Mouse (Mus musculus) heart, embryonic 11.5 days (tissue): Measurements from ENCODE around the gene 4930438A08Rik. TPM values are rescaled to one million over a fixed set of nuclear protein-coding genes. Genes with fewer than 3 reads are reported as not detected.
A peak's percentile ranks its signal among the peaks of the same experiment; 100 is the strongest.
"Not testable (repeated sequence)": the region's sequence is repeated elsewhere in the genome, so short reads cannot be mapped to it uniquely, and the experiment has no call there.

Experiments used
- ATAC-seq: fragments of 200-750 bp; cut with Nextera tagmentation; replicated peaks from 2 replicates; pipeline ENCODE4 v1.8.0; 2017; ENCODE audit warnings: moderate library complexity; ENCODE audit not compliant: insufficient number of reproducible peaks, low FRiP score, low TSS enrichment
- H3K27ac ChIP-seq: fragments of 300-500 bp; sonication (generic); 2 replicates; pipeline ENCODE4 v1.5.1; 2014; ENCODE audit warnings: mild to moderate bottlenecking, low read depth, low read length
- H3K27me3 ChIP-seq: fragments of 300-500 bp; sonication (generic); 2 replicates; pipeline ENCODE4 v1.6.1; 2014; ENCODE audit warnings: mild to moderate bottlenecking, low read length, mixed read lengths; ENCODE audit not compliant: control insufficient read depth, insufficient read depth
- H3K36me3 ChIP-seq: fragments of 300-500 bp; sonication (generic); 2 replicates; pipeline ENCODE4 v1.6.1; 2014; ENCODE audit warnings: mild to moderate bottlenecking, low read length, moderate library complexity, mixed read lengths; ENCODE audit not compliant: control insufficient read depth, insufficient read depth
- H3K4me1 ChIP-seq: fragments of 300-500 bp; sonication (generic); 2 replicates; pipeline ENCODE4 v1.6.1; 2014; ENCODE audit warnings: low read length; ENCODE audit not compliant: control insufficient read depth, insufficient read depth
- H3K4me2 ChIP-seq: fragments of 300-500 bp; sonication (generic); 2 replicates; pipeline ENCODE4 v1.6.1; 2014; ENCODE audit warnings: mild to moderate bottlenecking, moderate library complexity
- H3K4me3 ChIP-seq: fragments of 300-500 bp; sonication (generic); 2 replicates; pipeline ENCODE4 v1.5.1; 2014; ENCODE audit warnings: low read depth, low read length
- H3K9ac ChIP-seq: fragments of 300-500 bp; sonication (generic); 2 replicates; pipeline ENCODE4 v1.6.1; 2014; ENCODE audit warnings: mild to moderate bottlenecking, low read depth, low read length, moderate library complexity
- H3K9me3 ChIP-seq: fragments of 300-500 bp; sonication (generic); replicated peaks from 2 replicates; pipeline ENCODE4 v1.6.1; 2016; ENCODE audit warnings: low read length; ENCODE audit not compliant: control insufficient read depth
- WGBS: fragments of 180-500 bp; shearing (Covaris S2); extraction: QIAGEN DNeasy Blood & Tissue Kit; methylation state at CpG from one replicate; pipeline ENCODE4 v1.1.7; 2014; ENCODE audit not compliant: insufficient replicate concordance; 5-methylcytosine and 5-hydroxymethylcytosine counted together
- polyA plus RNA-seq: library from polyadenylated mRNA; unstranded; fragments of >200 nt; fragmentation: Nextera tagmentation; extraction: Ambion mirVana; gene quantifications from 2 replicates; pipeline ENCODE4 v1.2.1, GENCODE M21; 2014

The 4930438A08Rik gene
- polyA plus RNA-seq, result not detected in 2 replicates

- no peak for ATAC-seq
- H3K27ac ChIP-seq, result no peak within 1 kb of the TSS
- 58% methylated on average over 2 of the region's 2 CpGs for WGBS
Observed at GRCm38 (mm10) chr11:58274572-58274971, at the start of gene 4930438A08Rik. Gene 4930438A08Rik, plus strand, starts transcription at chr11:58274799.

GRCm38 (mm10) chr11:58224872-58225271, 49.7 kb upstream of the 4930438A08Rik start:
- ATAC-seq, H3K27me3 ChIP-seq, H3K4me3 ChIP-seq, H3K36me3 ChIP-seq, H3K9ac ChIP-seq, H3K4me2 ChIP-seq, H3K9me3 ChIP-seq, H3K27ac ChIP-seq: not testable (repeated sequence)
- 65% methylated on average over 2 of the region's 2 CpGs for WGBS
- peaks cover 11% of the 10 kb centered on the region for H3K4me1 ChIP-seq

More at GRCm38 (mm10) chr11:58274572-58274971, at the start of gene 4930438A08Rik:
- Histone ChIP-seq H3K4me2 (no peak within 1 kb of the TSS), H3K36me3 (no peaks in the 10 kb centered on the region), H3K27me3 (no peaks in the 10 kb centered on the region), H3K4me1 (no peaks in the 10 kb centered on the region), H3K4me3 (no peak within 1 kb of the TSS), H3K9ac (no peak within 1 kb of the TSS), H3K9me3 (no peaks in the 10 kb centered on the region)

DNA sequence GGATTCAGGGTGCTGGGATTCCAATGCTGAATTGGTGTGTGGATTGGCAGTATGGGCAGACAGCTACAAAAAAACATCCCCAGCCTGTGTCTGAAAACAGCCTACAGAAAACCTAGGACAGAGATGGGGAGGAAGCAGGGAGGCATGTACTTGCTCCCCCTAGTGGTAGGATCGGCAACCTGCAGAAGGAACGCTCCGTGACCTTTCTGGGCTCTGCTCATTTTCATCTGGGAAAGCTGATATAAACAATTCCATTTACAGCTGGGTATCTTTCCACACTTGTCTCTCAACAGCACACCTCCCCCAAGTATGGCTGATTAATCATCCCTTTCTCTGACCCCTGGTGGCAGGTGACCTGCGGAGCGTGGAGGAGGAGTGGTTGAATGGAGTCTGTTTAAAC, 48.9 kb upstream of the 4930438A08Rik start:
- Histone ChIP-seq H3K4me1 (peaks cover 11% of the 10 kb centered on the region), H3K4me3 (no peak overlapping the region), H3K27me3 (no peaks in the 10 kb centered on the region), H3K9ac (no peak overlapping the region), H3K27ac (no peak overlapping the region), H3K9me3 (no peaks in the 10 kb centered on the region), H3K36me3 (no peaks in the 10 kb centered on the region), H3K4me2 (peak overlapping the region; percentile 21)
- WGBS, result 6% methylated on average over 5 of the region's 5 CpGs
- 0 out of 2 replicates have a peak, but pooled peaks have one; percentile 39 for ATAC-seq

DNA sequence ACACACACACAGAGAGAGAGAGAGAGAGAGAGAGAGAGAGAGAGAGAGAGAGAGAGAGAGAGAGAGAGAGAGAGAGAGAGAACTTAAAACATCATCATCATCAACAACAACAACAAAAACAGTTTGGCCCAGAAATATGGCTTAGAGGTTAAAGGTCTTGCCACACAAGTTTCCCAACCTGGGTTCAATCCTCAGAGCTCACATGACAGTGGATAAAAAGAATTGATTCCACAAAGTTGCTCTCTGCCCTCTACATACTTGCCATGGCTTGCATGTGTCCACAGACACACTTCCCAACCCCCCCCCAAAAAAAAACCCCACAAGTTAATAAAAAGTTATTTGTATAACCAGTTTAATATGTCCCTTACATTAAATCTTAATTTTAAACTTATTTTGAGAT, 48.2 kb upstream of the 4930438A08Rik start:
- Histone ChIP-seq H3K27ac (no peak overlapping the region), H3K4me1 (peaks cover 11% of the 10 kb centered on the region), H3K27me3 (no peaks in the 10 kb centered on the region), H3K9ac (no peak overlapping the region), H3K9me3 (no peaks in the 10 kb centered on the region), H3K4me2 (no peak overlapping the region), H3K36me3 (no peaks in the 10 kb centered on the region), H3K4me3 (no peak overlapping the region)
- no peak for ATAC-seq

DNA sequence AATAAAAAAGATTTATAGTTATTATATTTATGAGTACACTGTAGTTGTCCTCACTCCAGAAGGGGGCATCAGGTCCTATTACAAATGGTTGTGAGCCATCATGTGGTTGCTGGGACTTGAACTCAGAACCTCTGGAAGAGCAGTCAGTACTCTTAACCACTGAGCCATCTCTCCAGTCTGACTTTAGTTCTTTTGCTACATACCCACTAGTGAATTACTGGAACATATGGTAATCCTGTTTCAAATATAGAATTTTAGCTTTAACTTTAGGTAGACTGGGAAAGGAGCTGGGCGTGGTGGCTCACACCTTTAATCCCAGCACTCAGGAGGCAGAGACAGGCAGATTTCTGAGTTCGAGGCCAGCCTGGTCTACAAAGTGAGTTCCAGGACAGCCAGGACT, 46.6 kb upstream of the 4930438A08Rik start:
- not testable (repeated sequence) for H3K9me3 ChIP-seq, H3K27ac ChIP-seq, ATAC-seq, H3K36me3 ChIP-seq, H3K9ac ChIP-seq, H3K4me3 ChIP-seq, H3K27me3 ChIP-seq, H3K4me2 ChIP-seq
- 77% methylated on average over 2 of the region's 2 CpGs for WGBS
- H3K4me1 ChIP-seq, result peaks cover 11% of the 10 kb centered on the region

DNA sequence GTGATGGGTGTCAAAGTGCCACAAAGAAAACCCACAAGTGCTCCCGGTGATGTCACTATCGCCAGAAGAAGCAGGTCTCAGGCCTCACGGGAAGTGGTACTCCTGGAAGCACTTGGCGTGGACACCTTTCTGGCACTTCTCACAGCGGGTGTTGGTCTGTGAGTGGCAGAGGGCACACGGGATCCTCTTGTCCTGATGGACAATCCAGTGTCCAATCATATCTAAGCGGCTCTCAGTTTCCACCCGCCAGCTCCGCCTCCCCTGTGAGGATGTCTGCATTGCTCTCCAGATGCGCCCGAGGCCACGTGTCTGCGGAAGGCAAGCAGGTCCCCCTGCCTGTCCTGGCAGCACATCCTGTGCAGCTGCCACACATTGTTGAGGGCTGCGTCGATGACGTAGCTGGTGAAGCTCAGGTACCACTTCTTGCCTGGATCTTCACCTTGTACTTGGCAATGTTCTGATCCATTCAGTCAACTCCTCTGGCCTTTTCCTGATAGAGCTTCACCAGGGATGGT, 44.1 kb upstream of the 4930438A08Rik start:
- H3K9ac ChIP-seq, result no peak overlapping the region
- H3K27me3 ChIP-seq, result no peaks in the 10 kb centered on the region
- no peak for ATAC-seq
- 42% methylated on average over 16 of the region's 16 CpGs for WGBS
- H3K4me3 ChIP-seq, result no peak overlapping the region
- no peak overlapping the region for H3K27ac ChIP-seq
- H3K9me3 ChIP-seq, result no peaks in the 10 kb centered on the region
- H3K4me1 ChIP-seq, result peaks cover 3% of the 10 kb centered on the region; the same call in 1 of the 2 replicates
- no peak overlapping the region; the same call in 1 of the 2 replicates for H3K4me2 ChIP-seq
- no peaks in the 10 kb centered on the region for H3K36me3 ChIP-seq

DNA sequence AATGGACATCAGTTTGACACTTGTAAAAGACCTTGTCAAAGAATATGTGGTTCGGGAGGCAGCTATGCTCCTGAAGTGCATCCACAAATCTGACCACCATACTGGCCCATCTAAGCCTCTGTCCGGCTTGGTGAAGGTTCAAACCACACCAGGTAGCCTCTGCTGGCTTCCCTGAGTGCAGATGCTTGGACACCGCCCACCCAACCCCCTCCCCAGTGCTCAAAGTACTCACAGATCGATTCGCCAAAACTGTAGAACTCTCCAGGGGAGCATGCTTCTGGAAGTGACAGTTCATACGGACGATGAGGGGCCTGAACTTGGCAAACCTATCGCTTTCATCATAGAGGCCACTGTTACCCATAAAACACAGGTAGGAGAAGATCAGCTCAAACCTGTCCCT, 43.4 kb upstream of the 4930438A08Rik start:
- ATAC-seq, result no peak
- Histone ChIP-seq H3K27ac (no peak overlapping the region), H3K36me3 (no peaks in the 10 kb centered on the region), H3K9me3 (no peaks in the 10 kb centered on the region), H3K4me2 (no peak overlapping the region), H3K27me3 (no peaks in the 10 kb centered on the region), H3K9ac (no peak overlapping the region), H3K4me3 (no peak overlapping the region), H3K4me1 (no peaks in the 10 kb centered on the region)
- WGBS, result 82% methylated on average over 8 of the region's 8 CpGs

DNA sequence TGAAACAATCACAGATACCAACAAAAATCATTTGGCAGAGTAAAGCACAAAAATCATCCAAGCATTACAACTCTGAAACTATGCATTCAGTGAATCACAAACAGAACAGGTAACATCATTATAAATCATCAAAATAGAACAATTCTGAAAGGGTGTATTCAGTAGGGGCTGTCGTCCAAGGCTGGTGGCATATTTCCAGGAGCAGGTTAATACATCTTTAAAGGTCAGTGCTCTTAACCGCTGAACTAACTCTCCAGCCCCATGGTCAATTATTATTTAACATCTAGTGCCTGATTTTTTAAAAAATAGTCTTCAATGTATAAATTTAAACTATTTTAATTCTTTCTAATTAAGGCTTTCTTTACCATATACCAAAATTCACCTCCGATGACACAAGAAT, 40.0 kb upstream of the 4930438A08Rik start:
- not testable (repeated sequence) for H3K9me3 ChIP-seq, ATAC-seq, H3K4me3 ChIP-seq, H3K9ac ChIP-seq, H3K4me2 ChIP-seq, H3K27ac ChIP-seq, H3K4me1 ChIP-seq, H3K36me3 ChIP-seq, H3K27me3 ChIP-seq
- 84% methylated on average over 3 of the region's 3 CpGs for WGBS

DNA sequence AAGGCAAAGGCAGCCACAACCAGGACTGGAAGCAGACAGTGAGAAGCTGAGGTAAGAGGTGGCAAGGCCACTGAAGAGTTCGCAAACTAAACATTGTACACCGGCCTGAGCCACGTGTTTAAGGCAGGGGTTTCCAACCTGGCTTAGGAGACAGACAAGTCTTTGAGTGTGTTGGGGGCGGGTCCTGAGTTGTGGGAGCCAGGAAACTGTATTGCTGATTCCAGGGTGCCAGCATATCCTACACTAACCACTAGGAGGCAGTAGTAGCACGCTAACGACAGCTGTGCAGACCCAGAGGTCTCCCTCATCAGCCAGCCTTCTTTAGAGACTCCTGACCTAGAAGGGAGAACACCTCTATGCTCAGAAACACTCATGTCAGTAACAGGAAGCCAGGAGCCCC, 39.4 kb upstream of the 4930438A08Rik start:
- ATAC-seq, result no peak
- Histone ChIP-seq H3K36me3 (no peaks in the 10 kb centered on the region), H3K27me3 (no peaks in the 10 kb centered on the region), H3K4me1 (peaks cover 3% of the 10 kb centered on the region; the same call in 1 of the 2 replicates), H3K27ac (no peak overlapping the region), H3K9ac (no peak overlapping the region), H3K4me3 (no peak overlapping the region), H3K4me2 (no peak overlapping the region), H3K9me3 (no peaks in the 10 kb centered on the region)
- 9% methylated on average over 6 of the region's 6 CpGs for WGBS
